Mouse (Mus musculus) heart, adult 8-10 months (tissue): ENCODE data around the gene Chrm3. TPM values are rescaled to one million over a fixed set of nuclear protein-coding genes. Genes with fewer than 3 reads are reported as not detected.

Source experiments
- DNase-seq: peaks from one replicate; pipeline ENCODE4 v3.0.0; 2022; ENCODE audit warnings: low spot score
- total RNA-seq, 4 experiments: library from RNA; stranded (reverse); gene quantifications; 2 replicates each; pipeline ENCODE4 v1.2.4; 2022

Chrm3 gene
- total RNA-seq, 4 experiments from 2014 or later: 0.78 to 1.8 (median 1.2) TPM

DNA sequence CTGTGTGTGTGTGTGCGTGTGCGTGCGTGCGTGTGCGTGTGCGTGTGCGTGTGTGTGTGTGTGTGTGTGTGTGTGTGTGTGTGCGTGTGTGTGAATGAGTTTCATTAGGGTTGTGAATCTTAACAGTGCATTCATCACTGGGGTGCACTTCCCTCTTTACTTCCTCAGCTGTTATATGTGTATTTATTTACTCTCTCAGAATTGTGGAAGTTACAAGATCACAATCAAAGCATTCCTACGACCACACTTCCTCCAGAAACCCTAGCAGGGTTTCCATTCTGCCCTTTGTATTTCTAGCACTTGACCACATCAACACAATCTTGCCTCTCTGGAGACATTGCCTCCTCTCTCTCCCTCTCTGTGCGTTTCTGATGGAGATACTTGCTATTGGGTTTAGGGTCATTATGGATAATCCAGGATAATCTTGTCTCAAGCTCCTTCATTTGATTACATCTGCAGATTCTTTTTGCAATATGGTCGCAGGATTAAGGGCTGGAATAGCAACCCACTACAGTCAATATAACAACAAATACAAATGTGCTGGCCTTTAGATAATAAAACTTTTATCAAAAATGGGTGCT is 465.5 kb downstream of the Chrm3 start:
- DNase-seq: no peak

DNA sequence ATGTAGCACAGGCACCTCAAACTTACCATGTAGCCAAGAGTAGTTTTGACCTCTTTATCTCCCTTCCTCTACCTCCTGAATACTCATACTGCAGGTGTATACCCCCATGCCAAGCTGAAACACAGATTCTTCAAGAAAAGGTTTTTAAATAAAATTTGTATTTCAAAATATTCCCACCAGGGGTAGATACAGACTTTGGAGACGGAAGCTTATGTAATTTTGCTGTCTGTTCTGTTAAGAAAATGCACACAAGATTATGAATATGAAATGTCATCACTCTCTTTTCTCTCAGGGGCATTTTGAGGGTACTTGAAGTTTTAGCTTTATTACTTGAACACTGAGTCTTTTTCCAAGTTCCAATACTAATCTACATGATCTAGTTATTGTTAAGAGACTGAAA is 469.6 kb downstream of the Chrm3 start:
- no peak for DNase-seq

DNA sequence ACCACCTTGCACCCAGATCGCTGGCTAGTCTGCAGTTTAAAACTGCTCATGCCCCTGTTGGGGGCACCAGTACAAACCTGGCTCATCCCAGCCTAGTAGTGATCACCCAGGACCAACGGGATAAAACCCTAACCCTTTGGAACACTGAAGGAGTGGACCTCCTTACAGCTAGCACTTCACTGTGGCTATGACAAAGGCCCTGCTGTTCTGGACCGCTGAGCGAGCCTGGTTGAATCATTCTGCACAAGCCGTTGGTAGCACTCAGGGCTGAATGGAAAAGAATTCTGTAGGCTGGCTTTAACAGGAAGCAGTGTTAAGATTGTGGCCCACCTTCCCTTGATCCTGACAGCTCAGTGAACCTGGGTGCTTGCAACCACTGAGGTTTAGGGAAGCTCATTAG is 470.2 kb downstream of the Chrm3 start:
- DNase-seq: no peak

GRCm38 (mm10) chr13:9889954-9890353 is 470.7 kb downstream of the Chrm3 start:
- DNase-seq: no peak

DNA sequence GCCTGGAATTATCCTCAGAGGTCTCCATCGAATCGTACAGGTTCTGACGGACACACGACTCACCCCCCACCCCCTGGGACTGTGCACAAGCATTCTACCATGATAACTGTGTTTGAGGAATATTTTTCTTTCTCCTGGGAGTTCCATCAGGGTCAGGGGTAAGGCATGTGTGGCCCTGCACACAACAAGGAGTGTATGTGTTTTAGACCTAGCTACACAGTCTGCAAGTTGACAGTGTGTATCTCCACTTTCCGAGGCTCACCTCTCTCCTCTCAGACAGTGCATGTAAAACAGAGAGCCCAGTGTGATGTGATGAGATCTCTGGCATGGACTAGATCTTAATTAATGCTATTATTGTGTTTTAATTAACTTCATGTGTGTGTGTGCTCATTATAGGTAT is 472.4 kb downstream of the Chrm3 start:
- no peak for DNase-seq

GRCm38 (mm10) chr13:9887261-9887660 is 473.4 kb downstream of the Chrm3 start:
- no peak for DNase-seq

GRCm38 (mm10) chr13:9886465-9887135 is 474.0 kb downstream of the Chrm3 start:
- no peak for DNase-seq

DNA sequence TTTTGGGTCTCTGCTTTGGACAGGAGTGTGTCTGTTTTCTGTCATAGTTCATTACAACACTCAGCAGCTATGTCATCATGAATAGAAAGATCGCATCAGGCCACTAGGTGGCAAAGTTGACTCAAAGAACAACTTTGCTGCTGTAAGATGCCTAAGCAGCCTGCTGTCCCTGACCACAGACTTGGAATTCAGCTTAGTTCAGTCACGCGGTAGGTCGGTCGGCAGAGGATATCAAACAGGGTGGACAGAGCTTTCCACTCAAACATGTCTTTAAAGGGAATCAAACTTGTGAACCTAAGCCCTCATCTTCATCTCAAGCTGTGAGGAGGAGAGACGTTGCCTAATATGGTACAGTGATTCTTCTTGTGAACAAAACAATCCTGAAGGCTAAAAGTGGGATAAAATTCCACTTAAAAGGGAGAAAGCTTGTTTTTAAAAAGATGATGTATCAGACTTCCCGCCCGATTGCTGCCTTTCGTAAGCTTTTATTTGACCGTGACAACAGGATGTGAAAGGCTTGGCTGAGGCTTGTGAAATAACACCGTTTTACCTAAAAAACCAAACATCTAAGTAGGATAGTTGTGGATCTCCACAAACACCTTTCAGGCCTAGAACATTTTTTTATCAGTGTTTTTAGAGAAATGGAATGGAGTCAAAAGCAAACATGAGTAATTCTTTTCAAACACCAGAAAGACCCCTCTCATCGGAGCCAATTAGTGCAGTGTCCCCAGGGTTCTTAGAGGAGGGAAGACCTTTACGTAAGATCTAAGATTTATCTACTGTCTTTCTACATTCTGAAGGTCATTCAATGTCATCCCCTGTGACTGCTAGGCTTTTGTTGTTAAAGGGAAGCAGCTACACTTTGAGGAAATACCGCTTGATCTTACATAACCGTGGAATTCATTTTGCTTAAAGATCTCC is 478.0 kb downstream of the Chrm3 start:
- DNase-seq: peak; percentile 79

GRCm38 (mm10) chr13:9881930-9882329 is 478.7 kb downstream of the Chrm3 start:
- DNase-seq: no peak

- DNase-seq: no peak
Observed at GRCm38 (mm10) chr13:9880401-9880800, 480.2 kb downstream of the Chrm3 start.

DNA sequence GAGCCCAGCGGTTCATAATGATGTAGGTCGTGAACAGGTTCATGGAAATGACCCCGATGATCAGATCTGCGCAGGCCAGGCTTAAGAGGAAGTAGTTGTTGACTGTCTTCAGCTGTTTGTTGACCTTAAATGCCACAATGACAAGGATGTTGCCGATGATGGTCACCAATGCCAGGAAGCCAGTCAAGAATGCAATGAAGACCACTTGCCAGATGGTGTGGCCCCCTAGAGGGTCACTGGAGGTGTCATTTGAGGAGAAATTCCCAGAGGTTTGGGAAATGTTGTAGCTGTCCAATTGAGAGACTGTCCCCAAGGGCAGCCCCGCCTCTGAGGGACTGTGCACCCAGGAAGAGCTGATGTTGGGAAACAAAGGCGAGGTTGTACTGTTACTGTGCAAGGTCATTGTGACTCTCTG is 482.0 kb downstream of the Chrm3 start:
- no peak for DNase-seq

- no peak for DNase-seq
Observed at GRCm38 (mm10) chr13:9873377-9873776, 487.3 kb downstream of the Chrm3 start.

- DNase-seq: no peak
Observed at GRCm38 (mm10) chr13:9866161-9866560, 494.5 kb downstream of the Chrm3 start.

DNA sequence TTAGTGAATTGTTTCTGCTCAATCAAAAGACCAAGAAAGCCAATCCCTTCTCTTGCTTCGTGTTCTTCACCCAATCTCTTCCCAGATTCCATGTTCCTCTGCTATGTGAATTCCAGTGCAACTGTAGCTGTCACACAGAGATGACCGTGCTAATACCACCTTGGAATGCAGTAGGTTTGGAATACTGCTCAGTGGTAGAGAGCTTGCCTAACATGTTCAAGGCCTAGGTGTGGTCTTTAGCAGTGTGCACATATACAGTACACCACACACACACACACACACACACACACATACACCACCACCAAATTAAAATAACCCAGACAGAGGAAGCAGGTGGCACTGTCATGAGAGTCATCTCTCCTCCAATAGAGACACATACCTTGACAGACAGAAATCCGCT is 513.1 kb downstream of the Chrm3 start:
- no peak for DNase-seq

DNA sequence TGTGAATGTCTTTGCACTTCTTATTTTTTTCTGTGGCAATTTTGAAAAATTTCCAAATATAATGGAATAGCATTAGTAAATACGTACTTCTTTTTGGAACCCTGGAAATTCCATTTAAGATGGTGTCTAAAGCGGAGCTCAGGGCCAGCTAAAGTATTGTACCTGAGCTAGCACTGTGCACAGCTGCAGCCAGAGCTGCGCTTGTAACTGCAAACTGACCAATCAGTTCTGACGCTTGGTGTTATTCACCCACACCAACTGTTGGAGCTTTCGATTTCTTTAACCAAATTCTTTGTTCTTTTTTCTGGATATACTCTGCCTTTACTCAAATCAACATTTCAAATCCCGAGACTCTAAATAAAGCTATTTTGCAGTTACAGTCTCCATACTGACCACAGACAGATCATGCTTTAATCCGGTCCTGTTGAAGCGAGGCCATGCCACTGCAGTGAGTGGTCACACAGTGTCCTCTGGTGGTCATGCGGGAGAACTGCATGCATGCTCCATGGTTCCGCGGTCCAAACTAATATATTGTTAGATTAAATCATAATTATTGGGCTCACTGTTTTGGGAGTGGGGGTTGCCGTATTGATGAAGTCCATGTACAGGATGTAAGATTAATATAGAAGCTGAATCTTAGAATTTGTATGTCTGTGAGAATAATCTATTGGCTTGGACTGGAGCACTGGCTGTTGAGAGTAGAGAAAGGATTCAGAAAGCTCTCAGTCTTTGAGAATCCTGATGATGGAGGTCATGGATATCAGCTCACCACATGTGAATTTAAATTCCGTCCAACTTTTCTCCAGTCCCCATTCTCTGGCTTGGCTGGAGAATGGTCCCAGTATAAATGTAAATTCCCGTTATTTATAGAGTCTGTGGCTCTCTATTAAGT is 513.9 kb downstream of the Chrm3 start:
- peak; percentile 54 for DNase-seq

GRCm38 (mm10) chr13:9834146-9834679 is 526.4 kb downstream of the Chrm3 start:
- DNase-seq: peak; percentile 59

GRCm38 (mm10) chr13:9826227-9826626 is 534.4 kb downstream of the Chrm3 start:
- DNase-seq: no peak
